Mouse (Mus musculus) MEL (cell line): ENCODE results near the gene Akr1a1. TPM values are rescaled to one million over a fixed set of nuclear protein-coding genes. Genes with fewer than 3 reads are reported as not detected.

Experiments
- DNase-seq: peaks from one replicate; pipeline ENCODE4 v3.0.0; 2011; ENCODE audit warnings: low read depth, low spot score
- H3K27ac ChIP-seq: 2 replicates; pipeline ENCODE4 v1.5.1; 2012; ENCODE audit warnings: low read depth, mild to moderate bottlenecking, control low read depth, low read length, moderate library complexity; ENCODE audit not compliant: control insufficient read depth
- H3K27me3 ChIP-seq, 2 experiments: fragments of 150-350 bp in 1 of 2; sonication (generic) in 1 of 2; 2 replicates each; pipeline ENCODE4 v1.6.1; 2012; ENCODE audit warnings: low read length in 2 of 2, mild to moderate bottlenecking in 2 of 2, improper control_type of control experiment in 1 of 2, moderate library complexity in 1 of 2; ENCODE audit not compliant: insufficient read depth in 2 of 2, control insufficient read depth in 1 of 2
- H3K36me3 ChIP-seq, 2 experiments: 2 replicates each; pipeline ENCODE4 v1.6.1; 2012 to 2014; ENCODE audit warnings: low read length in 2 of 2, improper control_type of control experiment in 1 of 2, inconsistent platforms in 1 of 2, mild to moderate bottlenecking in 1 of 2; ENCODE audit not compliant: insufficient read depth in 2 of 2, control insufficient read depth in 1 of 2
- H3K4me1 ChIP-seq, 2 experiments: fragments of 150-350 bp in 1 of 2; sonication (generic) in 1 of 2; 2 replicates each; pipeline ENCODE4 v1.6.1; 2012; ENCODE audit warnings: low read length in 2 of 2, improper control_type of control experiment in 1 of 2, mild to moderate bottlenecking in 1 of 2; ENCODE audit not compliant: insufficient read depth in 2 of 2, control insufficient read depth in 1 of 2
- H3K4me3 ChIP-seq, 2 experiments: fragments of 150-350 bp in 1 of 2; sonication (generic) in 1 of 2; 2 replicates each; pipeline ENCODE4 v1.5.1; 2012; ENCODE audit warnings: low read depth in 2 of 2, low read length in 2 of 2, mild to moderate bottlenecking in 2 of 2, moderate library complexity in 2 of 2, control low read depth in 1 of 2, improper control_type of control experiment in 1 of 2; ENCODE audit not compliant: control insufficient read depth in 1 of 2, insufficient read depth in 1 of 2
- H3K79me2 ChIP-seq: 2 replicates; pipeline ENCODE4 v1.6.1; 2012; ENCODE audit warnings: mild to moderate bottlenecking, low read length, moderate library complexity; ENCODE audit not compliant: control insufficient read depth, poor library complexity, insufficient read depth
- H3K9ac ChIP-seq: 2 replicates; pipeline ENCODE4 v1.6.1; 2012; ENCODE audit warnings: low read depth, mild to moderate bottlenecking, control low read depth, low read length, moderate library complexity; ENCODE audit not compliant: control insufficient read depth, poor library complexity, severe bottlenecking
- H3K9me3 ChIP-seq: fragments of 150-350 bp; sonication (generic); replicated peaks from 2 replicates; pipeline ENCODE4 v1.6.1; 2012; ENCODE audit warnings: mild to moderate bottlenecking, low read length, improper control_type of control experiment, moderate library complexity; ENCODE audit not compliant: insufficient read depth
- BHLHE40 ChIP-seq: IDR thresholded peaks from 2 replicates; pipeline ENCODE4 v1.6.1; 2012; ENCODE audit warnings: low read depth, mild to moderate bottlenecking, inconsistent platforms, low read length, improper control_type of control experiment, borderline replicate concordance
- CHD1 ChIP-seq: IDR thresholded peaks from 2 replicates; pipeline ENCODE4 v1.6.1; 2012; ENCODE audit warnings: low read depth, mild to moderate bottlenecking, inconsistent platforms, low read length, improper control_type of control experiment
- CHD2 ChIP-seq: IDR thresholded peaks from 2 replicates; pipeline ENCODE4 v1.6.1; 2011; ENCODE audit warnings: low read length, improper control_type of control experiment
- CTCF ChIP-seq, 3 experiments: IDR thresholded peaks in 2 of 3; conservative IDR thresholded peaks in 1 of 3; 2 replicates each; pipeline ENCODE4 v1.5.1; 2011 to 2012; ENCODE audit warnings: low read length in 3 of 3, low read depth in 2 of 3, mild to moderate bottlenecking in 2 of 3, improper control_type of control experiment in 1 of 3, inconsistent platforms in 1 of 3, mixed read lengths in 1 of 3, moderate library complexity in 1 of 3; ENCODE audit not compliant: control insufficient read depth in 1 of 3, insufficient read depth in 1 of 3, poor library complexity in 1 of 3, severe bottlenecking in 1 of 3
- E2F4 ChIP-seq: IDR thresholded peaks from 2 replicates; pipeline ENCODE4 v1.6.1; 2011; ENCODE audit warnings: low read depth, low read length, improper control_type of control experiment, borderline replicate concordance
- ELF1 ChIP-seq: IDR thresholded peaks from 2 replicates; pipeline ENCODE4 v1.6.1; 2014; ENCODE audit warnings: low read depth, mild to moderate bottlenecking, inconsistent platforms, low read length, improper control_type of control experiment, moderate library complexity
- EP300 ChIP-seq, 2 experiments: IDR thresholded peaks; 2 replicates each; pipeline ENCODE4 v1.6.1; 2011; ENCODE audit warnings: improper control_type of control experiment in 2 of 2, low read length in 2 of 2, low read depth in 1 of 2, mild to moderate bottlenecking in 1 of 2
- ETS1 ChIP-seq: IDR thresholded peaks from 2 replicates; pipeline ENCODE4 v1.6.1; 2012; ENCODE audit warnings: low read depth, mild to moderate bottlenecking, inconsistent platforms, low read length, improper control_type of control experiment, moderate library complexity
- GABPA ChIP-seq: IDR thresholded peaks from 2 replicates; pipeline ENCODE4 v1.6.1; 2012; ENCODE audit warnings: low read depth, mild to moderate bottlenecking, inconsistent platforms, low read length, improper control_type of control experiment, moderate library complexity
- GATA1 ChIP-seq: IDR thresholded peaks from 2 replicates; pipeline ENCODE4 v1.6.1; 2011; ENCODE audit warnings: low read depth, low read length, improper control_type of control experiment
- HCFC1 ChIP-seq: IDR thresholded peaks from 2 replicates; pipeline ENCODE4 v1.6.1; 2012; ENCODE audit warnings: low read depth, mild to moderate bottlenecking, inconsistent platforms, low read length, improper control_type of control experiment, moderate library complexity
- JUND ChIP-seq: IDR thresholded peaks from 2 replicates; pipeline ENCODE4 v1.6.1; 2011; ENCODE audit warnings: low read depth, mild to moderate bottlenecking, improper control_type of control experiment, low read length
- KAT2A ChIP-seq: conservative IDR thresholded peaks from 2 replicates; pipeline ENCODE4 v1.6.1; 2012; ENCODE audit warnings: low read depth, low read length, improper control_type of control experiment, inconsistent platforms
- MAFK ChIP-seq: IDR thresholded peaks from 2 replicates; pipeline ENCODE4 v1.6.1; 2011; ENCODE audit warnings: low read depth, mild to moderate bottlenecking, low read length, improper control_type of control experiment, borderline replicate concordance
- MAX ChIP-seq: IDR thresholded peaks from 2 replicates; pipeline ENCODE4 v1.6.1; 2011; ENCODE audit warnings: low read length, improper control_type of control experiment
- MAZ ChIP-seq: IDR thresholded peaks from 2 replicates; pipeline ENCODE4 v1.6.1; 2012; ENCODE audit warnings: low read depth, mild to moderate bottlenecking, inconsistent platforms, low read length, improper control_type of control experiment
- MEF2A ChIP-seq: IDR thresholded peaks from 2 replicates; pipeline ENCODE4 v1.6.1; 2014; ENCODE audit warnings: low read depth, mild to moderate bottlenecking, inconsistent platforms, low read length, improper control_type of control experiment; ENCODE audit not compliant: poor library complexity, insufficient replicate concordance, severe bottlenecking; ENCODE audit errors: extremely low read depth
- MXI1 ChIP-seq: IDR thresholded peaks from 2 replicates; pipeline ENCODE4 v1.6.1; 2011; ENCODE audit warnings: mild to moderate bottlenecking, low read depth, low read length, improper control_type of control experiment
- MYB ChIP-seq: IDR thresholded peaks from 2 replicates; pipeline ENCODE4 v1.6.1; 2011; ENCODE audit warnings: mild to moderate bottlenecking, low read depth, low read length, improper control_type of control experiment
- MYC ChIP-seq: IDR thresholded peaks from 2 replicates; pipeline ENCODE4 v1.6.1; 2011; ENCODE audit warnings: low read depth, mild to moderate bottlenecking, low read length, improper control_type of control experiment, moderate library complexity
- NRF1 ChIP-seq: IDR thresholded peaks from 2 replicates; pipeline ENCODE4 v1.6.1; 2014; ENCODE audit warnings: low read depth, mild to moderate bottlenecking, inconsistent platforms, low read length, improper control_type of control experiment, moderate library complexity; ENCODE audit not compliant: poor library complexity, insufficient read depth, severe bottlenecking
- POLR2A ChIP-seq, 2 experiments: IDR thresholded peaks; 2 replicates each; pipeline ENCODE4 v1.6.1; 2011 to 2012; ENCODE audit warnings: low read length in 2 of 2, mild to moderate bottlenecking in 2 of 2, control low read depth in 1 of 2, improper control_type of control experiment in 1 of 2, low read depth in 1 of 2, moderate library complexity in 1 of 2; ENCODE audit not compliant: control insufficient read depth in 1 of 2, insufficient read depth in 1 of 2, poor library complexity in 1 of 2
- POLR2AphosphoS2 ChIP-seq: IDR thresholded peaks from 2 replicates; pipeline ENCODE4 v1.6.1; 2011; ENCODE audit warnings: low read length, improper control_type of control experiment
- POLR2AphosphoS5 ChIP-seq: IDR thresholded peaks from 2 replicates; pipeline ENCODE4 v1.6.1; 2012; ENCODE audit warnings: low read depth, borderline replicate concordance, mild to moderate bottlenecking, inconsistent platforms, low read length, moderate library complexity, mixed read lengths
- RAD21 ChIP-seq: IDR thresholded peaks from 2 replicates; pipeline ENCODE4 v1.6.1; 2011; ENCODE audit warnings: mild to moderate bottlenecking, low read depth, low read length, improper control_type of control experiment
- RCOR1 ChIP-seq: IDR thresholded peaks from 2 replicates; pipeline ENCODE4 v1.6.1; 2012; ENCODE audit warnings: low read depth, mild to moderate bottlenecking, inconsistent platforms, low read length, improper control_type of control experiment
- SIN3A ChIP-seq: IDR thresholded peaks from 2 replicates; pipeline ENCODE4 v1.6.1; 2012; ENCODE audit warnings: low read length, improper control_type of control experiment, inconsistent platforms
- TAL1 ChIP-seq: IDR thresholded peaks from 2 replicates; pipeline ENCODE4 v1.6.1; 2012; ENCODE audit warnings: mild to moderate bottlenecking, inconsistent platforms, low read length, moderate library complexity, mixed read lengths
- TBP ChIP-seq: IDR thresholded peaks from 2 replicates; pipeline ENCODE4 v1.8.0; 2011; ENCODE audit warnings: low read depth, low read length, improper control_type of control experiment
- TCF12 ChIP-seq: IDR thresholded peaks from 2 replicates; pipeline ENCODE4 v1.6.1; 2014; ENCODE audit warnings: low read depth, mild to moderate bottlenecking, inconsistent platforms, low read length, improper control_type of control experiment, moderate library complexity
- USF1 ChIP-seq: IDR thresholded peaks from 2 replicates; pipeline ENCODE4 v1.6.1; 2014; ENCODE audit warnings: low read depth, mild to moderate bottlenecking, inconsistent platforms, low read length, improper control_type of control experiment, moderate library complexity
- ZKSCAN1 ChIP-seq: IDR thresholded peaks from 2 replicates; pipeline ENCODE4 v1.6.1; 2012; ENCODE audit warnings: low read depth, mild to moderate bottlenecking, inconsistent platforms, low read length, improper control_type of control experiment, moderate library complexity
- ZNF384 ChIP-seq: IDR thresholded peaks from 2 replicates; pipeline ENCODE4 v1.6.1; 2012; ENCODE audit warnings: low read depth, mild to moderate bottlenecking, inconsistent platforms, low read length, improper control_type of control experiment
- polyA plus RNA-seq, 2 experiments: library from polyadenylated mRNA; stranded (reverse) in 1 of 2; unstranded in 1 of 2; fragments of >175 nt in 1 of 2; fragments of >200 nt in 1 of 2; gene quantifications; 2 replicates each; pipeline versions ENCODE4 v1.2.1 to v1.2.4; 2012; ENCODE audit warnings: low replicate concordance in 2 of 2, low read depth in 1 of 2; ENCODE audit not compliant: insufficient read length in 2 of 2, insufficient read depth in 1 of 2, missing spikeins in 1 of 2
- total RNA-seq: library from RNA; depleted of rRNA; stranded (reverse); fragments of 300-350 nt; gene quantifications from 2 replicates; pipeline ENCODE4 v1.2.3, GENCODE M21; 2012

Gene Akr1a1
- total and polyA plus RNA-seq, 3 experiments: 258 to 358 TPM; not detected in 1

- H3K79me2 ChIP-seq: no peaks in the 10 kb centered on the region
- H3K9ac ChIP-seq: no peak overlapping the region
- H3K9me3 ChIP-seq: no peaks in the 10 kb centered on the region
- DNase-seq: peak; percentile 75
- peaks cover 9 to 14% of the 10 kb centered on the region in 2 experiments; a peak in 3 of 4 replicates for H3K4me1 ChIP-seq
- H3K4me3 ChIP-seq: no peak overlapping the region
- no peaks in the 10 kb centered on the region; a peak in 1 of 4 replicates for H3K27me3 ChIP-seq
- no peak overlapping the region; the same call in 1 of the 2 replicates for H3K27ac ChIP-seq
- TF ChIP-seq MYB: no peak
- TF ChIP-seq POLR2AphosphoS2: no peak
- peak; percentile 53; the same call in 1 of the 2 replicates for TF ChIP-seq SIN3A
- TF ChIP-seq MAZ: no peak
- no peak for TF ChIP-seq RAD21
- no peak for TF ChIP-seq HCFC1
- TF ChIP-seq TBP: 0 out of 2 replicates have a peak, but pooled peaks have one; percentile 12
- no peak for TF ChIP-seq POLR2AphosphoS5
- TF ChIP-seq ZKSCAN1: no peak
- peak; percentile 76 for TF ChIP-seq TCF12
- TF ChIP-seq CHD1: no peak
- TF ChIP-seq ETS1: peak; percentile 33; the same call in 1 of the 2 replicates
- TF ChIP-seq POLR2A (IDR thresholded peaks at IDR 0.05; ENCODE audit: control insufficient read depth in 1 of 2, insufficient read depth in 1 of 2, low read depth in 1 of 2, low read length in 2 of 2, poor library complexity in 1 of 2): no peak
- no peak for TF ChIP-seq MXI1
- peak; percentile 67; the same call in 1 of the 2 replicates for TF ChIP-seq RCOR1
- TF ChIP-seq CTCF (IDR thresholded peaks at IDR 0.05 in 2 of 3, conservative IDR thresholded peaks at IDR 0.05 in 1 of 3; ENCODE audit: control insufficient read depth in 1 of 3, insufficient read depth in 1 of 3, low read depth in 2 of 3, low read length in 3 of 3, poor library complexity in 1 of 3, severe bottlenecking in 1 of 3): peak in 1 of 3 experiments; percentile 28; a peak in 1 of 6 replicates
- peak; percentile 76 to 83 for TF ChIP-seq EP300 (IDR thresholded peaks at IDR 0.05; ENCODE audit: low read depth in 1 of 2, low read length in 2 of 2)
- peak; percentile 86 for TF ChIP-seq GATA1
- peak; percentile 82 for TF ChIP-seq TAL1
- TF ChIP-seq NRF1: no peak
- H3K36me3 ChIP-seq: peaks cover 0 to 15% of the 10 kb centered on the region in 2 experiments; a peak in 2 of 4 replicates
Measured at GRCm38 (mm10) chr4:116672785-116673184, 21.3 kb upstream of the Akr1a1 start.

GRCm38 (mm10) chr4:116669291-116669690, 17.8 kb upstream of the Akr1a1 start:
- Histone ChIP-seq H3K4me1 (peaks cover 9 to 14% of the 10 kb centered on the region in 2 experiments; a peak in 3 of 4 replicates), H3K9me3 (no peaks in the 10 kb centered on the region), H3K79me2 (no peaks in the 10 kb centered on the region), H3K9ac (no peak overlapping the region), H3K27me3 (no peaks in the 10 kb centered on the region; a peak in 1 of 4 replicates), H3K27ac (no peak overlapping the region), H3K36me3 (peaks cover 0 to 15% of the 10 kb centered on the region in 2 experiments; a peak in 2 of 4 replicates), H3K4me3 (no peak overlapping the region)
- peak; percentile 29 for DNase-seq
- TF ChIP-seq USF1 (no peak), BHLHE40 (no peak), KAT2A (no peak), EP300 (IDR thresholded peaks at IDR 0.05; ENCODE audit: low read depth in 1 of 2, low read length in 2 of 2) (no peak), MAFK (no peak), ELF1 (no peak), MAZ (no peak), GABPA (no peak), ZNF384 (no peak), JUND (no peak), MEF2A (no peak), MAX (no peak), POLR2AphosphoS2 (no peak), CHD2 (no peak), E2F4 (no peak), RAD21 (peak; percentile 30), MYC (no peak)
